Mouse (Mus musculus): Measurements from ENCODE around the gene Spata16.
"Not testable (repeated sequence)": the region's sequence is repeated elsewhere in the genome, so short reads cannot be mapped to it uniquely, and the experiment has no call there.

Gene Spata16

DNA sequence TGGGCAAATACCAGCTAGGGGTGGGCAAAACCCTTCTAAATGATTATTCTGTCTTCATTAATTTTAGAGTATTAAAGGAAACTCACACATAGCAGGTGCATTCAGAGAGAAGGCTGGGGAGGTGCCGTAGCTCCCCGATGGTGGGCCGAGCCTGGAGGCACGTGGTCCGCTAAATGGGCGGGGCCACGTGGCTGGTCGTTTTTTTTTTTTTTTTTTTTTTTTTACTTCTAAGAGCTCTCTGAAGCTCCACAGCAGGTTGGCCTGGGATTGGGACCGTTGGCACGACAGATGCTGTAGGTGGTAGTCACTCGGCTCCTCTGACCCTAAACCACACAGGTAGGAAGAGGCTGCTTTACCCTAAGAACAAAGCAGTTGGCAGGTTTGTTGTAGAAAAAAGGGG lies at the start of gene Spata16:
Gene Spata16, plus strand, starts transcription at position 219 of the 400 bp plus-strand sequence.
- DNase-seq (ENCODE audit: low spot score in 2 of 2) = no peak

DNA sequence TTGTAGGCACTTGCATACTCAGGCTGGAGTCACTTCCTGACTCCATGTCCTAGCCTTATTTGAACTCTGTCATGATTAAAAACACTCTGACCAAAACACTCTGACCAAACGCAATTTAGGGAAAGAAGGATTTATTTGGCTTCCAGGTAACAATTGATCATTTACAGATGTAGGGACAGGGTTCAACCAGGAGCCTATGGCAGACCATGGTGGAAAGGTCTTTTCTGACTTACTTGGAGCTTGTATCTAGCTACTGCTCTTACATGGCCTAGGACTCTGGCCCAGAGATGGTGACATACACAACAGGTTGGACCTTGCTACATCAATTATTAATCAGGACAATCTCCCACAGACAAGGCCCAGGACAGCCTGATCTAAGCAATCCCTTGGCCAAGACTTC lies 32.6 kb upstream of the Spata16 start:
- no peak for DNase-seq (ENCODE audit: low spot score in 2 of 2)

DNA sequence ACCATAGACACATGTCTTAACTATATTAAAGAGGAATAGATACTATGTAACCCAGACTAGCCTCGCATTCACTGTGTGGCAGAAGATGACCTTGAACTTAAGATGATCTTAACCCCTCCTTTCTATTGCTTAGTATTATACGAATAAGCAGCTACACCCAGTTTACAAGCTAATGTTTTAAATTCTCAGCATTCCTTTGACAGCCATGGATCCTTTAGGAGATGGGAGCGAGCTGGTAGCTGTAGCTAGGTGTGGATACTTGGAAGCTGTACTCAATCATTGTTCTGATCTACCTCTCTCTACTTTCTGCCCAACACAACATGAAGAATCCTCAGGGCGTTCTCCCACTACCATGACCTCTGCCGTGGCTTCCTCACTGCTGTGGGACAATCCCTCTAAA lies 28.9 kb upstream of the Spata16 start:
- no peak for DNase-seq (ENCODE audit: low spot score in 2 of 2)

DNA sequence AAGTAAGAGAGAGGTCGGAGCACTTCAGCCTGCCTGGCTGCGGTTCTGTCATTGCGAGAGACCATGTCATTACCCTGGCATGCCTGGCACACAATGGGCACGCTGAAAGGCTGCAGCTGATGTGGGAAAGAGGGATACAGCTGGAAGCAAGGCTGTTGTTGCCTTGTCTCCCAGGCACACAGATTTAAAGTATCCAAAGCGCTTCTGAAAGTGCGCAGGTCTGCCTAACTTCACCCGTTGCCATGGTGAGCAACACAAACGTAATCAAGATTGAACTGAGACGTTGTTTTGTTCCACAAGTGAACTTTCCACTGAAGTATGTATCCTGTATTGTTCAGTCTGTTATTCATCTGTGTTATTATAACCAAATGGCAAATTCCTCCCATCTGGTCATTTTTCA lies 1.8 kb downstream of the Spata16 start:
- no peak for DNase-seq (ENCODE audit: low spot score in 2 of 2)

DNA sequence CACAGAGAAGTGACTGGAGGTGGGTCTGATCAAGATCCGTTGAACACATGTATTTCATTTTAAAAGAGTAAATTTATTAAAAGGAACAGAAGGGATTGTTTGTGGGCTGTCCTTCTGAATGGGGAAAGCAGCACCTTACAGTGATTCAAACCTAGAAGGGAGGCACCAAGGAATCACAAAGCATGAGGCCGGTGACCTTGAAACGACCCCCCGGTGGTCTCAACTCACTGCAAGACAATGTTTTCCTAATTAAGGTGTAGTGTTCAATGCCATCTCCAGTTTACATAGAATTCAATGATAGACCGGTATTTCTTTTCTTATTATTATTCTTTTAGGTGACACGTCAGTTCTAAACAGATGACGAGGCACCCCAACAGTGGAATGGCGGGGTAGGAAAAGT lies 2.4 kb downstream of the Spata16 start:
- no peak for DNase-seq (ENCODE audit: low spot score in 2 of 2)

DNA sequence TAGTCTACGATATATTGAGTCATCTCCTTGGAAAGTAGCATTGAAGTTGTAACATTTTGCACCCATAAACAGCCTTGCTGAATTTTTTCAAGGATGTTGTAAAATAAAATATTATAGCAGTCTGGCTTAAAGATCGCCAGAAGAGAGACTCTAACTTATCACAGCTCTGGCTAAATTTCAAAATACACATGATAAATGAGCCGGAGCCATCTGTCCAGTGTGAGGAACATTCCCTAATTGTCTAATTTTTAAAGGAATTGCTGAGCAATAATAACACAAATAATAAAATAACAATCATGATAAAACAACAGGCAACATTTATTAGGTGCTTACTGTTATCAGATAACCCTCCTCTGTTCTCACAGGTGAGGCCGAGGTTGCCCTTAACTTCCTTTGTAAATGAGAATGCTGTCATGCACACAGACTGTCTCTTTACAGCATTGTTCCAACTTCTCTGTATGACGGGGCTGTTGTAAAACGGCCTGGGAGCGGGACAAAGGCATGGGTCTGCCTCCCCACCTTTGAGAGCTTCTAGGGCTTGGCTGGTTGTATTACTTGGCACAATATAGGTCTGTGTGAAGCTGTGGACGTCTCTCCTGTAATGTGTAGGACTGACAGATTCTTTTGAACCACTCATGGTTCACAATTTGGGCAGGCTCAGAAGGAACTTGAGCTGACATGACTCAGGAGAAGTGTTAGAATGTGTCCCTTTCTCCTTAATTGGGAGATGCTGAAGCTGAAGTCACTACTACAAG lies 3.1 kb downstream of the Spata16 start:
- DNase-seq (ENCODE audit: low spot score in 2 of 2) = no peak

DNA sequence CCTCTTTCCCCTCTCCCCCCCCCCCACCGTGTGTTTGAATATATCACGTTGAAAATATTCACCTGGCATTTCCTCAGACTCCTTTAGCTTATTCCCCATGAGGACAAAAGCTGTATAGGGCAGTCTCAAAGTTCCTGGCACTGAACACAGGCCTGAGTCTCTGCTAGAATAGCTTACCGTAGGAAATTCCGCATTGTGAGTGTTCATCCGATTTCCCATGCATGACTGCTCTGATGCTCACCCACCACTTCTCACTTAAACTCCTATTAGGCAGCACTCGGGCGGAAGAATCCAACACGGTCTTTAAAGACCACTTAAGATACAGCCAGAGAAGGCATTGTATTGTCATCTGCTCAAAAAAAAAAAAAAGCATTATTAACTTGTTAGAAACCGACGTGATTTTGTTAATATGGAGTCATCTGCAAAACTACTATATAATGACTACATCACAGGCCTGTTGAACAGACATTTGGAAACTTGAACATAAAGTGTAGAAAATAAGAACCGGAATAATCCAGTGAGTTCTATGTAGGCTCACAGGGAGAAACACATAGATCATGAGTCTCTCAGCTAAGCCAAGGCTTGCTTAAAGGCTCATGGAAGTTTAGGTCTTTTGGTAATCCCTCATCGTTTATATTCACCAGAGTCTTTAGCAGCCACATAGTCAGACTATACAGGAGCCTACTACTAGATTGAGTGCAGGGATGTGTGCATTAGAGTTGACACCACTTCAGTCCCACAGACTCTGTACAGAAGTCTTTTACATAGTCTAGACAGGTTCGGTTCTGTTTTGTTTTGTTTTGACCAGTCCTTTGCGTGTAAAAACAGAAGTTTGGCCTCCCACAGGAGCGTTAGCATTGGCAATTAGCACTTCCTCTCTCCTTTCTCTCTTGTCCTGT lies 4.2 kb downstream of the Spata16 start:
- DNase-seq (ENCODE audit: low spot score in 2 of 2) = no peak

DNA sequence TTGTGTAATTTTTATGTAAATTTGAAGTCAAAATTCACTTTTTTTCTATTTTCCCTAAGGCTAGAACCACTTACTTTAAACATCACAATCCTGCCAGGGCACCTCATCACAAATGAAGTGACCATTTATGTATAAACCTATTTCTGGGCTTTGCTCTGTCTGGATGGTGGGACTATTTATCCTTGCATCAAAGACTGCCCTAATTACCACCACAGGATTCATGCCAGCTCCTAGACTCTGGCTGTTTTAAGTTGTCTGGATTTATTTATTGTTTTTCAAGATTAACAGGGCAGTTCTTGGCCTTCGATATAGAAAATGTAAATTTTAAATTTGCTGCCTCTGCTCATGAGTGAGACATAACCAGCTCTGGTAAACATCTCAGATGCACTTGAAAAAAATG lies 6.7 kb downstream of the Spata16 start:
- no peak for DNase-seq (ENCODE audit: low spot score in 2 of 2)

DNA sequence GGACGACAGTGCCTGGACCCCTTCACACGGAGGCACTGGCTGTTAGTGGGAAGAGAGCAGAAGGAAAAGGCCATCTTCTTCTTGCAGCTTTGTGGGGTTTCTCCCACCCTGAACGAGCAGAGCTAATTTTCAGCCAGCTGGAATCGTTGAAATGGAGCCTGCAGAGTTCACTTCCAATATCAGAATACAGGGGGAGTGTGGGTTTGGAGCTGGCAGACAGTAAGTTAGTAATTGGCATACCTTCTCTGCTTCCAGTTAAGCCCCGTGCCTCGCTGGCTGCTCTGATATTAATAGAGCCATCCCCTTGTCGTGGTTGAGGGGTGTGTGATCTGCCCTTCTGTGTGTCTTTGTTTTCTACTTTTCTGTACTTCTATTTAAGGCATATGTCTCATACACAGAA lies 9.4 kb downstream of the Spata16 start:
- no peak for DNase-seq (ENCODE audit: low spot score in 2 of 2)

DNA sequence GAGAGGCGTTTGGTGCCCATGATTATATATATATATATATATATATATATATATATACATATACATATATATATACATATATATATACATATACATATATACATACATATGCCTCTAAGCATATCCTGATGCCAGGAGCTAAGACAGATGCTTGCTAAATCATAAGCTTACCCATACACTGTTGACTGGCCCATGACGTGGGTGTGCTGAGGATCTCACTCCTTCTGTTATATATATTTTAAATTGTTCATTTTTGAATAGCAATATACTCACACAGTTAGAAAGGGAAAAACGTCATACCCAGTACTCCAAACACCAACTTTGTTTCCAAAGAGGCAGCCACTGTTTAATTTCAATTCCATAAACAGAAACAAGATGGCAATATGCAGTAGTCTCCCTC lies 48.4 kb downstream of the Spata16 start:
- no peak for DNase-seq (ENCODE audit: low spot score in 2 of 2)

DNA sequence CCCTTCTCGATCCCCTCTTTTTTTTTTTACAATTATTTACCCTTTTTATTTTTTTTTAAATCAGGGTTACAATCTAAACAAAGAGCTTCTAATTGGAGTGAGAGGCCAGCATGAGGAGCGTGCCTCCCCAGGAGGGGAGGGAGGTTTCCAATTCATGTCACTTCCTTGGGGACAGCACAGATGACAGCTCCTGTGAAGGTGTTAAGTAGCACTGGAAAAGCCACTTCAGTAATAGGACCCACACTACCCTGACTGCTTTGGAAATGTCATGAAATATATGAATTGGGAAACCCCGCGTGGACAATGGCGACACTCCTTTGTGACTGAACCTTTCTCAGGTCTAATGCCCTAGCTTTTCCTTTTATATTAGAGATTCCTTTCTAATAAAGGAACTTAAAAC lies 72.1 kb downstream of the Spata16 start:
- not testable (repeated sequence) for DNase-seq (ENCODE audit: low spot score in 2 of 2)

DNA sequence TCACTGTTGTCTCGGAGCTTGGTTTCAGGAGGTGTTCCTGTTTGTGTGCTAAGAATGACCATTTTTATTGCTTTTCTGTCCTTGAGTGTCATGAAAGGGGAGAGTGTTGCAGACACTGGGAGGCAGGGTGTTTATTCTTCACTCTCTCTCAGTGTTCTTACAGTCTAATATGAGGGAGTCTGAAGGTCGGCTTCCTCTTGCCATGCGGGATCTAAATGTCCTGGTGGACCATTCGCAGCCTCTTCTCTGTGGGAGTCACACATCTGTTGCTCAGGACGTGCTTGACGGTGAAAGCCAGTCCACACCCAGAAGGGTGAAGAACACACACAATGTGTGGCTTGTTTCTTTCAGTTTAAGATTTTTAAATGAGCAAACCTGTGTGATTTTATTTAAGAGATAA lies 90.1 kb downstream of the Spata16 start:
- no peak for DNase-seq (ENCODE audit: low spot score in 2 of 2)

DNA sequence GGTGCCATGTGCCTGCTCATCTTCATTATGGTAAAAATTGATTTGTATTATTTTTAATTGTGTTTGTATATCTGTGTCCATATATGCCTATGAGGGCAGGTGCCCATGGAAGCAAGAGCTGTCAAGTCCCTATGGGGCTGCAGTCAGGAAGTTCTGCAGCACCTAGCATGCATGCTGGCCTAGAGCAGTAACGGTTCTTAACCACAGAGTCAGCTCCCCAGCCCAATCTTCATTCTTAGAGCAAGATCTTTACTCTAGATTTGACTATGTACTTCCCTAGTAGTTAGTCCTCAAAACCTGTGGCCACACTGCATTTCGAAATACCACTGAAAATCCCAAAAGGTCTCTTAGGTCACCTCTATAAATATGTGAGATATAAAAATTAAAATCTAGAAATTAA lies 113.1 kb downstream of the Spata16 start:
- no peak for DNase-seq (ENCODE audit: low spot score in 2 of 2)

DNA sequence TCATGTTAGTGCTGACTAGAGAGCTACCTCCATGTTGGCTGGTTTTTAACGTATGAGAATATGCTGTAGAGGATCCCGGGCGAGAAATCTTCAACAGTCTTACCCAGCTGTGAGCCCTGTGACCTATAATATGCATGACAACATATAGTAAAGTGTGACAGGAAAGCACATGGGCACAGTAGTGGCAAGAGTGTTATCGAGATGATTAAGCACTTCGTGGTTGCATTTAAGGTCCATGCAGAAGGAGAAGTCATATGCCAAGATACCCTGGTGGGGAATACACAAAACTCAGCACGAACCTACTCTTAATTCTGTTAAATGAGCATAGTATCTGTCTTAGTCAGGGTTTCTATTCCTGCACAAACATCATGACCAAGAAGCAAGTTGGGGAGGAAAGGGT lies 115.0 kb downstream of the Spata16 start:
- DNase-seq (ENCODE audit: low spot score in 2 of 2) = no peak

DNA sequence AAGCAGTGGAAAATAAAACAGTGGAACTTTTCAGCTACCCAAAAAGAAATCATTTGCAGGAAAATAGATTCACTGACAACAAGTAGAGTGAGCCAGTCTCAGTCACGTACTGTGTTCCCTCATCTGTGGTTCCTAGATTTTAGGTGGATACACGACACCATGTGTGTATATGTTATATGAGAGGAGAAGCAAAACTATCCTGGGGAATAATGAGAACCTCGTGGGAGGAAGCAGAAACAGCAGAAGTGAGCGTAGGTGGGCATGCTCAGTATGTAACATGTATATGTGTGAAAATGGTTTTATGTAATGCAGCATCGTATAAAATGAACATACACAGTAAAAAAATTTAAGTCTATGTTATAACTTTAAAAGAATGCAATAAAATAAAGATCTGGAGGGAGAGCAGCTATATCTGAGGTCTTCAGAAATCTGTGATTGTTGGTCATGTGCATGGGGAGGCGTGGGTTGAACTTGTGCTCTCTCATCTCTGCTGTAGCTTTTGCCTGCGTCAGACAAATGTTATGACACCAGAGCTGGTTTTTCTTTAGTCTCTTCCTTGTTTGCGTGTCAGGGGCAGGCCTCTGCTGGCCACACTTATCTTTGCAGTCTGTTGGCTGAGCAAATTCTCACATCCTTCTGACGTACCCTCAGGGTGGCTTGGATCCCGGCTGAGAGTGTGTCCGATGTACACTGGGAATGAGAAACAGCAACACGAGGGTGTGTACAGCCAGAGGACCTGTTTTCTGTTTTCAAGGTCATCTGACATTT lies 156.1 kb downstream of the Spata16 start:
- no peak for DNase-seq (ENCODE audit: low spot score in 2 of 2)

DNA sequence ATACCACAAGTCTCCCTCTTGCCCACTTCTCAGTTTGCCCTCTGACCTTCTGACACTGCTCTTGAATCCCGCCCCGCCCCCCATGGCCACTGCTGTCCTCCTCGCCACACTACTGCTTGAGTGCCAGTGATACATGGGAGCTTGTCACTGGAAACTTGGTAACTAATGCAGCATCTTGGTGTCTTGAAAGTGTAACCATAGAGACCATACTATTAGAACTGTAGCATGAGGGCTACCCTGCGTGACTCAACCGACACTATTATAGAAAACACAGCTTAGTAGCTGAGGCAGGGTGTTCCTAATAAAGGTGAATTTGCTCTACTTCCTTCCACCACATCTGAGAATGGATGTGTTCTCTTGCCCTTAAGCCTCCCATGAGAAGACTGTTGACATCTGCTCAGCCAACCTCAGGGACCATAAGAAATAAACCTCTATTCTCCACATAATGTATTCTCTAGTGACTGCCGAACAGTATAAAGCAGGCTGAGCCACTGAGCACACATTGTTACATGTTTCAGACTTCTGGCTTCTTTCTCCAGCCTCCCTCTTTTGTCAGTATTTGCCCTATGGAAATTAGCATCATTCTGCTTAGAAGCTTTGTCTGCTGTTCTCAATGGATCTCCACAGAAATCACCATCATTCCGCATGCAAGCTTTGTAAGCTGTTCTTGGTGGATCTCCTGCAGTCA lies 158.6 kb downstream of the Spata16 start:
- no peak for DNase-seq (ENCODE audit: low spot score in 2 of 2)

DNA sequence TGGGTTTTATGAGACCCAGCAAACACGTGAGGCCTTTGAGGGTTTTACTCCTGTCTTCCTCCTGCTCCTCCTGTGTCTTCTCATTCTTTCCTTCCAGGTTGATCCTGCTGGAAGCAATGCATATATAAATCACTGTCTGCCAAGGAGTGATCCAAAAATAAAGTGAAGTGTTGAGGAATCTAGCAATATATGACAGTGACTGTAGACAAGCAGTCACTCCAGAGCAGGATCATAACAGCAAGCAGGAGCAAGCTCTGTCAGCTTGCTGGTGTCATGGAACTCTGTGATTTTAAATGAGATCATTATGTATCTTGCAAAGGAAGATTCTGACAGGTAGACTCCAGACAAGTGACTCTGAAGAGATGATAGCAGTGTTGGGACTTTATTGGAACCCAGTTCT lies 159.5 kb downstream of the Spata16 start:
- DNase-seq (ENCODE audit: low spot score in 2 of 2) = no peak

DNA sequence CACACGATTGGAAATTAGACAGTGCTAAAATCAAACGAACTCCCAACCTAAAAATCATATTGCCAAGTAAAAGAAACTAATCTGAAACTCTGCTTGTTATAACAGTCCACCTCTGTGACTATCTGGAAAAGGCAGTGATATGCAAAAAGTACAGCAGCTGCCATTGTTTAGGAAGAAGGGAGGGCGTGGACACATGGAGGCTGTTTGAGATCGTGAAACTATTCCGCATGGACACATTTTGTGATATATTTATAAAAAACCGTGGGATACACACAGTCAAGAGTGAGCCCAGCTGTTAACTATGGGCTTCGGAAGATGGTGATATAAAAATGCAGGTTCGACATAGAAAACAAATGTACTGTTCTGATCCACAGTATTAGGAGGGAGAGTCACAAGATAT lies 176.9 kb downstream of the Spata16 start:
- DNase-seq (ENCODE audit: low spot score in 2 of 2) = no peak

DNA sequence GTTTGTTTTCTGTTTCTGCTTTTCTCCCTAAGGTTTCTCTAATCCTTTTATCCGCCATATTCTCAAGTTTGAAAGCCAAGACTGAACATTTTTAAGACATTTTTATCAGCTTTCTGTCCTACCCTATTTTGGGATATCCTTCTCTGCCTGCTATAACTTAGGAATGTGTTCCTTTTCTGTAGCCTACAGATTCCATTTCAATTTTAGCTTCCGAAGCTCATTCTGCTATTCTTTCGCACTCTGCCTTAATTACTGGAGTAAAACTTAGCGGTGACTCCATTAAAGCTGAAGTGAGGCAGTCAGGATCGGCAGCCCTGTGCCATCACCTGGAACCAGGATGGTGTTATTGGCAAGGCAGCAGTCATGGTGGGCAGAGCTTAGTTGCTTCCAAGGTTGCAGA lies 178.3 kb downstream of the Spata16 start:
- no peak for DNase-seq (ENCODE audit: low spot score in 2 of 2)

DNA sequence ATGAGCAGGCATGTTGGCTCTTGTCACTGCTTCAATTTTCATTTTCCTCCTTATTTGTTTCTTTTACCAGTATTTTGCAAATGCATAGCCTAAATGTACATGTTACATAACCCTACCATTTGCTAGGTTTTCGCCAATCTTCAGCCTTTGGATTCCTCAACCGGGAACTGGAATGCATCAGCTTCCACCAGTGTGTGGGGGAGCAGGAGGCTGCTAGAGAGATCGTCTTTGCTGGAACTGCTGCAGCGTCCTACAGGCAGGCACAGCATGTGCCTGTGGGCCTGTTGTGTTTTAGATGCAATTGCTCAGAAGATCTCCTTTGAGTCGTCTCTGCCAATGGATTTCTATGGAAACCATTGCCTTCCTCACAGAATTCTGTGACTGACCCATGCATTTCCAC lies 182.0 kb downstream of the Spata16 start:
- DNase-seq (ENCODE audit: low spot score in 2 of 2) = no peak

DNA sequence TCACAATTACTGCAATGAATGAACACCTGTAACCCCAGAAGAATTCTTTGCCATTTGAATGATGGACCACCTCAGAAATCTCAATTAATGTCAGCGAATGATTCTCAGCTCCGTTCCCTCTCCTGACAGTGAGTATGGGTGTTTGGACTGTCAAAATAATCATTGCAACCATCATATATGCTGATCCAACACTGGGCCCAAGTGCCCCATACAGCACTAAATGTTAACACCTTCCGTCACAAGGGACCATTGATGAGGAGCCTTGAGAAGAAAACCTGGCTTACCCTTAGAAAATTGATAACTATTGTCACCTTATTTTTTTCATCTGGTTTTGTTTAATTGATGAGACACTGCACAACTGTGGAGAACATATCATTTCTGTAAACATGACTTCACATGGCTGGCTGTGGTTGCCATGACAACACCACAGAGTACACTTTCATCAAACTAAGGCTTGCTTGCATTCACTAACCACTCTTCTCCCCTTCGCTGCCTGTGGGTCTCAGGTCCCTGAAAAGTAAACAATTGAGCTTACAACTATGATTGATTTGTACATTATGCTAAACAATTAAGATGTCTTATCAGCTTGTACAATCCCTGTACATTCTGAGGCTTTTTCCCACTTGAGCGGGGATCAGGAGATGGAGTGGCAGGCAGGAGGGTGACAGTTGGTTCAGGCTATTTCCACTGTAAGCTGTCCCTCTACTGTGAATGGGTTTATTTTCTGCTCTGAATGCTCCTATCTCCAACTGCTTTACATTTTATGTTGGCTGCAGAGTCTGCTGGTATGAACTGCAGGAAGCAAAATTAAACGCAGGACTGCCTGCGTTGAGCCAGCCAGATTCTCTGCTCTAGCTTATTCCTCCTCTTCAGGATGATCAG lies 189.8 kb downstream of the Spata16 start:
- no peak for DNase-seq (ENCODE audit: low spot score in 2 of 2)
